Mouse (Mus musculus) erythroblast, embryonic 14.5 days (primary cell): ENCODE measurements around the gene Plpp3. TPM values are rescaled to one million over a fixed set of nuclear protein-coding genes. Genes with fewer than 3 reads are reported as not detected.
"Not testable (repeated sequence)": the region's sequence is repeated elsewhere in the genome, so short reads cannot be mapped to it uniquely, and the experiment has no call there.

Experiments
- H3K27me3 ChIP-seq: 2 replicates; pipeline ENCODE4 v1.6.1; 2012; ENCODE audit warnings: inconsistent platforms; ENCODE audit not compliant: control insufficient read depth
- H3K36me3 ChIP-seq: 2 replicates; pipeline ENCODE4 v1.6.1; 2012; ENCODE audit warnings: mild to moderate bottlenecking, inconsistent platforms; ENCODE audit not compliant: control insufficient read depth
- H3K4me1 ChIP-seq: 2 replicates; pipeline ENCODE4 v1.6.1; 2012; ENCODE audit warnings: inconsistent platforms; ENCODE audit not compliant: control insufficient read depth
- H3K4me3 ChIP-seq: replicated peaks from 2 replicates; pipeline ENCODE3; 2012; ENCODE audit warnings: moderate library complexity, mild to moderate bottlenecking, inconsistent platforms
- H3K9me3 ChIP-seq: 2 replicates; pipeline ENCODE4 v1.6.1; 2012; ENCODE audit warnings: low read length, inconsistent platforms, mixed read lengths; ENCODE audit not compliant: control insufficient read depth
- GATA1 ChIP-seq: IDR thresholded peaks from 2 replicates; pipeline ENCODE4 v1.6.1; 2012; ENCODE audit warnings: low read length, inconsistent platforms, mixed read lengths
- TAL1 ChIP-seq: IDR thresholded peaks from 3 replicates; pipeline ENCODE4 v1.6.1; 2012; ENCODE audit warnings: low read length, inconsistent platforms, mixed read lengths
- polyA plus RNA-seq: library from polyadenylated mRNA; stranded (reverse); fragments of >175 nt; gene quantifications from 2 replicates; pipeline ENCODE4 v1.2.3, GENCODE M21; 2012

Gene Plpp3
- polyA plus RNA-seq, 1 experiment = 0.03 TPM

DNA sequence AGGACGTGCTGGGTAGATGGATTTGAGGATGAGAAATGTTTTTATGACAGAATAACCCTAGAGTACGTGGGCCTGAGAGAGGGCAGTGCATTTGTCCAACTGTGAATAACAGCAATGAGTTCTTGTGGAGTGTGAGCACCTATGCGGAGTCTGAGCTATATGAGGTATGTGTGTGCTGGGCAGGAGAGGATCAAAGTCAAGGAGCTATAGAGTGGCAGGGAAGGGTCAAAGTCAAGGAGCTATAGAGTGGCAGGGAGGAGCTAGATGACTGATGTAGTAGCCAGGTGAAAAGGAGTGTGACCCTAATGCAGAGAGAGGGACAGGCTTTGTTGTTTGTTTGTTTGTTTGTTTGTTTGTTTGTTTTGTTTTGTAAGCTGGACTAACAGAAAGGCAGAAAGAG lies 98.0 kb downstream of the Plpp3 start:
- H3K27me3 ChIP-seq = no peaks in the 10 kb centered on the region
- no peaks in the 10 kb centered on the region for H3K9me3 ChIP-seq
- H3K36me3 ChIP-seq = no peaks in the 10 kb centered on the region
- TF ChIP-seq GATA1 (no peak), TAL1 (no peak)
- no peak overlapping the region for H3K4me3 ChIP-seq
- no peaks in the 10 kb centered on the region for H3K4me1 ChIP-seq

DNA sequence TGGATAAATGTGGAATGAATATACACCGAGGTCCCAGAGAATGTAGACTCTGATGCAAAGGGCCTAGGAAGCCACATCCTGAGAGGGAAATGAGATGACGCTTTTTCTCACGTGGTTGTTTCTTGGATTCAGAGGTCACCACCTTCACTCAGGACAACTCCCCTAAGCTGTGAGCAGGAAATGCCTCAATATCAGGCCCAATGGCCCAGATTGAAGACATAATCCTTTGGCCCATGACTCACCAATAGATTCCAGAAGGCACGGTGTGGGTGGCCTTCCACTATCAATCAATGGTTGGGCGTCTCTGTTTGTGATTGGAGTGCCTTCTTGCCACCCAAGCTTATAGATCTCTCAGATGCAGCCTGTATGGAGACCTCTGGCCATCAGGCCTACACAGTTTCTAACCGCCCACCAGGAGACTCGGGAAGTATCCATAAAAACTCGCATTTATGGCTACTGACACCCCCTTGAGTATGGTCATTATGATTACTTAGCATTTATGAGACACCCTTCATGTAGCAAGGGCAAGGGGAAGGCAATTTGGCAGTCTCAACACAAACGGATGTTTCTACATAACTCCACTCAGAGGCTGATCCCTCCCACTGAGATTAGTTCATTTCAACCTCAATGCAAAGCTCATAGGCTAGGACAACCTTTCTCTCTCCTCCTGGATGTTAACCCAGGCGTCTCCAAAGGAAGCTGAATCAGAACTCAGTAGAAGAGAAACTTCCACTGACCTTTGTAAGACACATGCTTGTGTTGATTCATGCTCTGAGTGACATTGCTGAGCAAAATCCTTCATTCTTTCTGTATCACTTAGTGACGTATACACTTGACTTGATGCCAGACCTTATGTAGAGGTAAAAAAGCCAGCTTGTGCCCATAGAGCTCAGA lies 100.8 kb downstream of the Plpp3 start:
- Histone ChIP-seq H3K4me1 (no peaks in the 10 kb centered on the region), H3K9me3 (no peaks in the 10 kb centered on the region), H3K4me3 (no peak overlapping the region), H3K36me3 (no peaks in the 10 kb centered on the region), H3K27me3 (no peaks in the 10 kb centered on the region)
- TF ChIP-seq GATA1 = no peak
- no peak for TF ChIP-seq TAL1

DNA sequence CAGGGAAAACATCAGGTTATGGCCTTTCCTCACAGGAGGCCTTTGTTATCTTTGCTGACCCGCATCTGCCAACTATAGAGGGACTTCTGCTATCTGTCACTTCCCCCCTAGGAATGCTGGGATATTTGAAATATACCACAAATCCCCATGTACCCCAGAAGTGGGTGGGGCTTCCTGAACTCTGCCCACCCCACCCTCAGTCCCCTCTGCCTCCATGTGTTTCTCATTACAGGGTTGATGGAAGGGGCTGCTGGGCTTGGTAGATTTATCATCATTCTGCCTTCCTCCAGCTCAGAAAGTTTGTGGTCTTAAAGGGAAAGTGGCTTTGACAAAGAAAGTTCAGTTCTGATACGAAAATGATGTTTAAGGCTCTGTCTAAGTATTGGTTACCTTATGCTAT lies 103.2 kb downstream of the Plpp3 start:
- no peaks in the 10 kb centered on the region for H3K9me3 ChIP-seq
- no peaks in the 10 kb centered on the region for H3K4me1 ChIP-seq
- no peaks in the 10 kb centered on the region for H3K27me3 ChIP-seq
- H3K4me3 ChIP-seq = no peak overlapping the region
- TF ChIP-seq TAL1 (no peak), GATA1 (no peak)
- H3K36me3 ChIP-seq = no peaks in the 10 kb centered on the region

DNA sequence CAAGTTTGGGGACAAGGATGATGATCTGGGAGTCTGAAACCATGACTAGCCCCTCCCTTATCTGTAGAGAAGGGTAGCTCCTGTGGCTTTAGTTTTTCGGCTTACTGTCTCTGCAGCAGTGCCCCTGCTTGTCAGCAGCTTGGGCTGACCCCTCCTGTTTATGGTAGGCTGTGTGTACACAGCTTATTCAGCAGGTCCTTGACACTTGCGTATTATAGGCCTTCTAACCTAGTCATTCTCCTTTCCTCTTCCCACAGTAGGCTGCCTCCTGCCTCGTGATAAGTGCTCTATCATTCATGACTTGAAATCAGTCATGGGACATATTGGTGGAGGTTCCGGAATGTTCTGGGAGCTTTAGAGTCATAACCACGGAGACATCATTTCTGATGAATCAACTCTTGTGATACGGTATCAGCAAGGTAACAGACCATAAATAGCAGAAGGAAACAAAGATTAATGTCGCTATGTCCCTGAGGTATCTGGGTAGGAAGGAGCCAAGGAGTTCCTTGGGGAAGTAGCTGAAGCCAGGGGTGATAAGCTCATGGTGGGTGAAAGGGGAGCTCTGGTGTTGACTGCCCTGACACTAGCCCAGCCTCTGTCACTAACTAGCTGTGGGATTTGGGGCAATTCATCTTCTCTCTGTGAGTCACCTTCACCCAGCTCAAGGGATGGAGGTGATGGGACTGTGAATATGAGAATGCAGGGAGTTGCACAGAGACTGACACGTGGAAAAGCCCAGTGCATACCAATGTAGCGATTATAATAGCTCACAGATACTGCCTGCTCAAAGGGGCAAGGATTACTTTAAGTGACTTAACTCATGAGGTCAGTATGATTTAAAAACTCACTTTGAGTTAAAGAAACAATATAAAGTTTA lies 104.0 kb downstream of the Plpp3 start:
- Histone ChIP-seq H3K4me3 (no peak overlapping the region), H3K9me3 (no peaks in the 10 kb centered on the region), H3K4me1 (no peaks in the 10 kb centered on the region), H3K27me3 (no peaks in the 10 kb centered on the region), H3K36me3 (no peaks in the 10 kb centered on the region)
- TF ChIP-seq GATA1 (no peak), TAL1 (no peak)

DNA sequence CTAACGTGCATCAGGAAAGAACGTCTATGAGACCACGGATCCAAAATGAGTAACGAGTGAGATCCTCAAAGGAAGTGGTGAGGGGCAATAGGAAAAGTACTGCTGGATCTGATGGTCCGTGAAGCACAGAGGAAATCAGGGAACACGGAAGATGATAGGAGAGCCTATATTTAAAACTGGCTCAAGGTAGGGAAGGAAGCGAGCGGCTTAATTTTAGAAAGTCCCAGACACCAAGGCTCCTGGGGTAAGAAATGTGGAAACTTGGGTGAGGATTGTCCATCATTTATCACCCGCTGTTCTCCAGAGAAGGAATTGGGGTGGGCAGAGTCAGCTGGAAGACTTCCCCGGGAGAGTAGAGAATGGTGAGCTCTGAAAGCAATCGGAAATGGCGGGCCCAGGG lies 105.2 kb downstream of the Plpp3 start:
- H3K4me3 ChIP-seq = no peak overlapping the region
- TF ChIP-seq TAL1 (no peak), GATA1 (no peak)
- H3K27me3 ChIP-seq = no peaks in the 10 kb centered on the region
- H3K9me3 ChIP-seq = no peaks in the 10 kb centered on the region
- no peaks in the 10 kb centered on the region for H3K36me3 ChIP-seq
- H3K4me1 ChIP-seq = no peaks in the 10 kb centered on the region

DNA sequence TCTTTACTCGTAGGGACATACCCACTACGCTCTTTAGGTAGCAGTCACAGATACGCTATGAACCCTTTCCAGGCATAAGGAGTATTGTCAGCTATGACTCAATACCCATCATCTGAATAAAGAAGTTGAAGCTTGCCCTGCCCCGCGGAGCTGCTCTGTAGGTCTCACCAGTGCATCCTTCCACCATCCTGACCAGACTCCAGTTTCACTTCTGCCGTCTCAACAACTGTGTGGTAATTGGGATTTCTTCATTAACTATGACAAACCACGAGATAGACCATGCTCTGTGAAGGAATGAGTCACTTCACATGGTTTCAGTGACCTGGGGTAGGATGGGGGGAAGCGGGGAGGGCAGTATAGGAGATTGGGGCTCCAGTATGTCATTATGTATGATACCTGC lies 106.5 kb downstream of the Plpp3 start:
- no peaks in the 10 kb centered on the region for H3K9me3 ChIP-seq

DNA sequence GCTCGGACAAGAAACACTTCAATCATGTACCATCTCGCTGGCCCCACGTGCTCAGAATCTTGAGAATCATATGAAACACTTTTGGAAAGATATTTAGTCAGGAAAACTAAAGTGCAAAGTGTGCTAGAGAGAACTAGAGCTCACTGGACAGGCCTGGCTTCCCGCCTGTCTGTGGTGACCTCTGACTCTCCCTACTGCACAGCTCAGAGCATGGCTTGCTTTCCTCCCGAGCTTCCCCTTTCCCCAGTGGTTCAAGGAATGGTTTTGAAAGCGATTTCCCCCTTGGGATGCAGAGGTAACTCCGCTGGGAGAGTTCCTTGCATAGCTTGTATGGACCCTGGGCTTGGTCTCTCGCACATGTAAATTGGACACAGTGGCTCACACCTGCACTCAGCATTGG lies 107.9 kb downstream of the Plpp3 start:
- Histone ChIP-seq H3K4me1 (no peaks in the 10 kb centered on the region), H3K27me3 (no peaks in the 10 kb centered on the region), H3K4me3 (no peak overlapping the region), H3K36me3 (no peaks in the 10 kb centered on the region), H3K9me3 (no peaks in the 10 kb centered on the region)
- no peak for TF ChIP-seq GATA1
- no peak for TF ChIP-seq TAL1

More for the DNA sequence above, 106.5 kb downstream of the Plpp3 start:
- no peaks in the 10 kb centered on the region for H3K36me3 ChIP-seq
- no peak overlapping the region for H3K4me3 ChIP-seq
- no peaks in the 10 kb centered on the region for H3K27me3 ChIP-seq
- no peaks in the 10 kb centered on the region for H3K4me1 ChIP-seq
- TF ChIP-seq TAL1 (no peak), GATA1 (no peak)

DNA sequence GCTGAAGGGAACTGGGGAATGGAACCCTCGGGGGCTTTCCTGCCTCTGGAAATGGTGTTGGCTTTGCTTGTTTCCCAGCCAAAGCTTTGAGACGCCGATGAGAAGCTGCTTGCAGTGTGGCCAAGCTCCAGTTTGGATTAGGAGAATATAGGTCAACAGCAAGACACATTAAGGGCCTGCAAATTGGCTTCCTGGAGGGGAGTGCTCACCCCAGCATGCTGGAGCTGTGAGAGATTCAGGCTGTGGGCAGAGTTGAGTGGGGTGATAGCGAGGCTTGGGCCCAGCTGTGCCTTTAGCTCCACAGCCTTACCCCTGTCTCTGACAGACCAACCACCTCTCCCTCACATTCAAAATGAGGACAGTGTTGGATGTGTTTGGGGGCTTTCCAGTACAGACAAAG lies 108.5 kb downstream of the Plpp3 start:
- Histone ChIP-seq H3K4me1 (no peaks in the 10 kb centered on the region), H3K27me3 (no peaks in the 10 kb centered on the region), H3K36me3 (no peaks in the 10 kb centered on the region), H3K4me3 (no peak overlapping the region), H3K9me3 (no peaks in the 10 kb centered on the region)
- TF ChIP-seq TAL1 (no peak), GATA1 (no peak)

DNA sequence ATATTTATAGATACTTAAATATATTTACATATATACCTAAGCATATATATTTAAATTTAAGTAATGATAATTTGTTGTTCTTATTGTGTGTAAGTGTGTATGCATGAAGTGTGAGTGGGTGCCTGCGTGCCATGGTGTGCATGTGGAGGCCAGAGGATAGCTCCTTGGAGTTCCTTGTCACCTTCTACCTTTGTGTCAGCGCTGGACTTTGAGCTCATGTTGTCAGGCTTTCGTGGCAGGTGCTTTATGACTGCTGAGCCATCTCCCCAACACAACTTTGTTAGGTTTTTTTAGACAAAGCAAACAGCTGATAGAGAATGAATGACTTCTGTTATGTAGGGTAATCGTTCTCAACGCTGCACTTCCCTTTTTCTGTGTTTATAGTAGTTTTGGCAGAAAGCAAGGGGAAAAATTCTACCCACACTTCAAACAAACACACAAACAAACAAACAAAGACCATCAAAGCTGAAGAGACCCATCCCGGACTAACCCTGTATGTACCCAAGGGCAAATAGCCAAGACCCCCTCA lies 111.1 kb downstream of the Plpp3 start:
- Histone ChIP-seq H3K27me3 (no peaks in the 10 kb centered on the region), H3K36me3 (no peaks in the 10 kb centered on the region), H3K9me3 (peaks cover 2% of the 10 kb centered on the region; the same call in 1 of the 2 replicates), H3K4me3 (no peak overlapping the region), H3K4me1 (no peaks in the 10 kb centered on the region)
- TF ChIP-seq GATA1 = no peak

DNA sequence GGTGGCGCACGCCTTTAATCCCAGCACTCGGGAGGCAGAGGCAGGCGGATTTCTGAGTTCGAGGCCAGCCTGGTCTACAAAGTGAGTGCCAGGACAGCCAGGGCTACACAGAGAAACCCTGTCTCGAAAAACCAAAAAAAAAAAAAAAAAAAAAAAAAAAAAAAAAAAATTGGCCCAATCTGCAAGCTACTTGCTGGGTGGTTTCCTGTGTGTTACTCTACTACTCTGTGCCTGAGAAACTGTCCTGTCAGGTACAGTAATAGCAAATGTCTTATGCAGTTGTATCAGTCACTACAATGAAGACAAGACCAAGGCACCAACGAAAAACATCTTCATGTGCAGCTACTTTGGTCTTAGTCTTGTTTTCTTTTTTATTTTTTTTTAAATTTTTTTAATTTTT lies 112.3 kb downstream of the Plpp3 start:
- not testable (repeated sequence) for H3K36me3 ChIP-seq, H3K27me3 ChIP-seq, H3K4me3 ChIP-seq, H3K9me3 ChIP-seq, H3K4me1 ChIP-seq
